Mouse (Mus musculus): ENCODE data around the gene Gm44965. TPM values are rescaled to one million over a fixed set of nuclear protein-coding genes. Genes with fewer than 3 reads are reported as not detected.
A peak's percentile ranks its signal among the peaks of the same experiment; 100 is the strongest.
"Not testable (repeated sequence)": the region's sequence is repeated elsewhere in the genome, so short reads cannot be mapped to it uniquely, and the experiment has no call there.

Gm44965 gene
- total RNA-seq, 2 experiments from 2014 or later = not detected

GRCm38 (mm10) chr6:48622186-48622843 lies 28.6 kb downstream of the Gm44965 start:
- intact Hi-C loops (cut with DNase I); DNase-seq: not testable (repeated sequence)

- intact Hi-C loops (cut with DNase I) = no loop called here
- DNase-seq = no peak
These were observed 29.7 kb downstream of the Gm44965 start for GRCm38 (mm10) chr6:48623460-48623859.

- no peak for DNase-seq
- intact Hi-C loops (cut with DNase I) = no loop called here
These were observed 32.7 kb downstream of the Gm44965 start, which contains the start of gene AI854703 for GRCm38 (mm10) chr6:48626464-48626863. Gene AI854703 (plus strand): TSS chr6:48626764.

- intact Hi-C loops (cut with DNase I) = no loop called here
- peak; percentile 44 for DNase-seq
These were observed 33.2 kb downstream of the Gm44965 start for GRCm38 (mm10) chr6:48626984-48627383.

GRCm38 (mm10) chr6:48627511-48627924 lies 33.8 kb downstream of the Gm44965 start:
- intact Hi-C loops (cut with DNase I) = no loop called here
- DNase-seq = no peak

GRCm38 (mm10) chr6:48628377-48628776 lies 34.6 kb downstream of the Gm44965 start:
- intact Hi-C loops (cut with DNase I) = no loop called here

GRCm38 (mm10) chr6:48628808-48629660 lies 35.3 kb downstream of the Gm44965 start:
- peak; percentile 22 for DNase-seq
- intact Hi-C loops (cut with DNase I) = no loop called here

More at GRCm38 (mm10) chr6:48628377-48628776, 34.6 kb downstream of the Gm44965 start:
- no peak for DNase-seq

GRCm38 (mm10) chr6:48629661-48630034 lies 35.9 kb downstream of the Gm44965 start:
- no peak for DNase-seq
- intact Hi-C loops (cut with DNase I) = no loop called here

GRCm38 (mm10) chr6:48630831-48631230 lies 37.1 kb downstream of the Gm44965 start:
- intact Hi-C loops (cut with DNase I) = no loop called here
- DNase-seq = no peak

GRCm38 (mm10) chr6:48635105-48635504 lies 41.4 kb downstream of the Gm44965 start:
- intact Hi-C loops (cut with DNase I) = no loop called here
- DNase-seq = no peak

GRCm38 (mm10) chr6:48636515-48636914 lies 42.8 kb downstream of the Gm44965 start:
- no peak for DNase-seq

GRCm38 (mm10) chr6:48637811-48638500 lies 44.2 kb downstream of the Gm44965 start:
- intact Hi-C loops (cut with DNase I) = no loop called here
- no peak for DNase-seq

More at GRCm38 (mm10) chr6:48636515-48636914, 42.8 kb downstream of the Gm44965 start:
- intact Hi-C loops (cut with DNase I) = no loop called here

GRCm38 (mm10) chr6:48638553-48638952 lies 44.8 kb downstream of the Gm44965 start:
- no peak for DNase-seq

GRCm38 (mm10) chr6:48641391-48641790 lies 47.6 kb downstream of the Gm44965 start:
- intact Hi-C loops (cut with DNase I) = loop anchor here (5.0 to 10.0 kb wide), 3 partner anchors 59 to 464 kb away; no protein-coding TSS in a partner anchor
- DNase-seq = no peak

More at GRCm38 (mm10) chr6:48638553-48638952, 44.8 kb downstream of the Gm44965 start:
- intact Hi-C loops (cut with DNase I) = no loop called here

- intact Hi-C loops (cut with DNase I) = loop anchor here (5.0 to 10.0 kb wide), 3 partner anchors 61 to 466 kb away; no protein-coding TSS in a partner anchor
- DNase-seq = peak; percentile 34
These were observed 49.1 kb downstream of the Gm44965 start for GRCm38 (mm10) chr6:48642764-48643292.

GRCm38 (mm10) chr6:48645660-48646308 lies 52.0 kb downstream of the Gm44965 start:
- DNase-seq = peak; percentile 69
- intact Hi-C loops (cut with DNase I) = loop anchor here (5.0 to 10.0 kb wide), 2 partner anchors 127 to 309 kb away; partner anchors contain the start of gene Gimap3

- intact Hi-C loops (cut with DNase I) = loop anchor here (5.0 to 10.0 kb wide), 2 partner anchors 126 to 309 kb away; partner anchors contain the start of gene Gimap3
- no peak for DNase-seq
These were observed 52.6 kb downstream of the Gm44965 start for GRCm38 (mm10) chr6:48646309-48646690.

- intact Hi-C loops (cut with DNase I) = loop anchor here (5.0 to 10.0 kb wide), 2 partner anchors 125 to 308 kb away; partner anchors contain the start of gene Gimap3
- DNase-seq = peak; percentile 44
These were observed 53.3 kb downstream of the Gm44965 start, which contains the start of gene Gimap8 for GRCm38 (mm10) chr6:48646995-48647394. Gene Gimap8 (plus strand): TSS chr6:48647234.

GRCm38 (mm10) chr6:48647611-48648010 lies 53.9 kb downstream of the Gm44965 start:
- intact Hi-C loops (cut with DNase I) = loop anchor here (5.0 to 10.0 kb wide), 2 partner anchors 125 to 307 kb away; partner anchors contain the start of gene Gimap3

More at GRCm38 (mm10) chr6:48647611-48648010, 53.9 kb downstream of the Gm44965 start:
- DNase-seq = no peak
